Mouse (Mus musculus): ENCODE results near the gene Anp32a. TPM values are rescaled to one million over a fixed set of nuclear protein-coding genes. Genes with fewer than 3 reads are reported as not detected.
A peak's percentile ranks its signal among the peaks of the same experiment; 100 is the strongest.

Gene Anp32a
- polyA plus RNA-seq, 1 experiment from 2014 or later = 107 TPM

DNA sequence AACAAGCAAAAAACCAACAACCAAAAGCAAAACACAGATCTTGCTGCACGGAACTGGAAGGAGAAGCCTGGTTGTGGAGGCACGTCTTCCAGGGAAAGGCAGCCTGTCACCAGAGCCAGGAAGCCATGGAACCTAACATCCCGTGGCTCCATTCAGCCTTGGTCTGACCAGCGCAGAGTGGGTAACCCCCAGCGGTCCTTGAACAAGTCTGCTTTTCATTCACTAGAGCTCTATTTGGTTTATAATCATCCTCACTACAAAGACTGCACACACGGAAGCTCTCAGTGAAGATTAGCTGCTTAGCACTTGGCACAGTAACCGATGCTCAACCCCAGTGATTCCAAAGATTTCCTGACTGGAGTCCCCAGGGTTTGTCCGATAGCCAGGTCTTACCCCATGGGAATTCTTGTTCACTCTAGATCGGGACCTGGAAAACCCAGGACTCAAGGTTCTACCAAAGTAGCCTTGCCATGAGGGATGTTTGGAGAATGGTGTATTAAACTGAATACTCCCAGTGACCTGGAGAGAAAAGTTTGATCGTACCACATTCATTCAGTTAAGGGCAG is 41.5 kb downstream of the Anp32a start:
- Histone ChIP-seq H3K9me3 (replicated peaks; ENCODE audit: control insufficient read depth, low read length, poor library complexity, severe bottlenecking) (no peaks in the 10 kb centered on the region), H3K4me2 (ENCODE audit: low read length) (no peak overlapping the region), H3K4me1 (ENCODE audit: control insufficient read depth, insufficient read depth, low read length) (no peaks in the 10 kb centered on the region), H3K4me3 (ENCODE audit: low read depth, low read length) (no peak overlapping the region), H3K27me3 (ENCODE audit: control insufficient read depth, insufficient read depth, low read depth, low read length) (no peaks in the 10 kb centered on the region), H3K36me3 (ENCODE audit: control insufficient read depth, insufficient read depth, low read length) (peaks cover 13% of the 10 kb centered on the region), H3K27ac (ENCODE audit: low read length) (0 out of 2 replicates have a peak overlapping the region, but pooled peaks have one; percentile 3), H3K9ac (ENCODE audit: low read depth, low read length) (no peak overlapping the region)
- no peak for ATAC-seq
- WGBS = 55% methylated on average over 10 of the region's 10 CpGs

DNA sequence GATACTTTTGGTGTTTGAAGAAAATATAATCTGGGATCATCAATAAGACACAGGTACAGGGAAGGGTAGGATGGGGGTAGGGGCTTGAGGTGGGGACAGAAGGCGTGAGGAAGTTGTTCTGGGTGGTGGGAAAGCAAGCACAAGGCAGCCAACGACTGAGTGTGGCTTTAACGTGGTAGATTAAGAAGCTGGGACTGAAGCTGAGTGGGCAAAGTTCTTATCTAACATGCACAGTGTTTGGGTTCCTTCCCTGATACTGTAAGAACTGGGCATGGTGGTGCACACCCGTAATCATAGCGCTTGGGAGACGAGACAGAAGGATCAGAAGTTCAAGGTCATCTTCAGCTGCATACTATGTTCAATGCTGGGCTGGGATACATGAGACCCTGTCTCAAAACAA is 44.0 kb downstream of the Anp32a start:
- no peak overlapping the region for H3K4me2 ChIP-seq (ENCODE audit: low read length)
- no peak for ATAC-seq
- peaks cover 1% of the 10 kb centered on the region; the same call in 1 of the 2 replicates for H3K36me3 ChIP-seq (ENCODE audit: control insufficient read depth, insufficient read depth, low read length)
- no peaks in the 10 kb centered on the region for H3K4me1 ChIP-seq (ENCODE audit: control insufficient read depth, insufficient read depth, low read length)
- no peak overlapping the region for H3K4me3 ChIP-seq (ENCODE audit: low read depth, low read length)
- H3K27ac ChIP-seq (ENCODE audit: low read length) = no peak overlapping the region
- H3K27me3 ChIP-seq (ENCODE audit: control insufficient read depth, insufficient read depth, low read depth, low read length) = no peaks in the 10 kb centered on the region
- no peaks in the 10 kb centered on the region for H3K9me3 ChIP-seq (replicated peaks; ENCODE audit: control insufficient read depth, low read length, poor library complexity, severe bottlenecking)
- WGBS = 90% methylated on average over 6 of the region's 6 CpGs
- no peak overlapping the region for H3K9ac ChIP-seq (ENCODE audit: low read depth, low read length)

DNA sequence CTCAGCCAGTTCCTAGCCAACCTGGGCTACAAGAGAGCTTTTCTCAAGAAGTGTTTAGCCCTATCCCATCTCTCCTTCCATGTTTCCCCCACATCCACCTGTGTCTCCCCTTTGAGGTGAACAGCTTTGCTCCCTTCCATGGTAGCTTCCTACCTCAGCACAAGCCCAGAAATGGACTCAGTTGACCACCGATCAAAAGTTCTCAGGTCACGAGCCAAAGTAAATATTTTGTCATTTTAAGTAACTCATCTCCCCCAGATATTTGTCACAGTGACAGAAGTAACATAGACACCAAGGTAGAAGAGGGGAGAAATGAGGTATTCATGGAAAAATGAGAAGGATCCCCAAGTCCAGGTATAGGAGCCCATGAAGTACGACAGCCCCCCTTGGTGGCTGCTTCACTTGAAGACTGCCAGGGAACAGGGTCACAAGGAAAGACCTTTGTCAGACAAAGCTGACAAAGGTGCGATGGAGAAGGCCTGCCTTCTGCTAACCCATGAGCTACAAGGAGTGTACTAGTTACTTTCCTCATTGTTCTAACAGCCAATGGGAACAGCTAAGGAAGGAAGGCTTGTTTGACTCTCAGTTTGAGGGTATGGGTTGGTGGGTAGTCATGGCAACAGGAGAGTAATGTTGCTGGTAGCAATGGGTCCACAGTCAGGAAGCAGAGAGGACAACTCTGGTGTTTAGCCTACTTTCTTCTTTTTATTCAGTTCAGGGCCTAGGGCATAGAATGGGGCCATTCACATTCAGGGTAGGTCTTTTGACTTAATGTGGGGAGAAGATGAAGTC is 44.8 kb downstream of the Anp32a start:
- Histone ChIP-seq H3K4me1 (ENCODE audit: control insufficient read depth, insufficient read depth, low read length) (no peaks in the 10 kb centered on the region), H3K4me3 (ENCODE audit: low read depth, low read length) (no peak overlapping the region), H3K9me3 (replicated peaks; ENCODE audit: control insufficient read depth, low read length, poor library complexity, severe bottlenecking) (no peaks in the 10 kb centered on the region), H3K36me3 (ENCODE audit: control insufficient read depth, insufficient read depth, low read length) (no peaks in the 10 kb centered on the region), H3K4me2 (ENCODE audit: low read length) (no peak overlapping the region), H3K27ac (ENCODE audit: low read length) (no peak overlapping the region), H3K27me3 (ENCODE audit: control insufficient read depth, insufficient read depth, low read depth, low read length) (no peaks in the 10 kb centered on the region), H3K9ac (ENCODE audit: low read depth, low read length) (no peak overlapping the region)
- no peak for ATAC-seq
- WGBS = 84% methylated on average over 4 of the region's 4 CpGs

DNA sequence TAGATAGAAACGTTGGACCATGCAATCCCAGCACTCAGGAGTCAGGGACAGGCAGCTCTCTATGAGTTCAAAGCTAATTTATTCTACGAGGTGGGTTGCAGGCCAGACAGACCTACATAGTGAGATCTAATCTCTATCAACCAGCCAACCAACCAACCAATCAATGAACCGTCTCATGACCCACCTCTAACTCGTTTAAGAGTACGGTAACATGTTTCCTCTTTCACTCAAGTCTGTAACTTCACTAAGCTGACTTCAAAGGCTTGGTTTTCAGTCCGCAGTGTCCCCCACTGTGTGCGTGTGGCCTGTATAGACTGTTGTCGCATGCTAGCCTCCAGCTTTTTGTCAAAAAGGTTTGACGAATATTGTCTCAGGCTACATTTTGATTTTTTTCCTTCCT is 48.6 kb downstream of the Anp32a start:
- Histone ChIP-seq H3K4me3 (ENCODE audit: low read depth, low read length) (no peak overlapping the region), H3K27me3 (ENCODE audit: control insufficient read depth, insufficient read depth, low read depth, low read length) (no peaks in the 10 kb centered on the region), H3K9ac (ENCODE audit: low read depth, low read length) (no peak overlapping the region), H3K36me3 (ENCODE audit: control insufficient read depth, insufficient read depth, low read length) (no peaks in the 10 kb centered on the region), H3K4me1 (ENCODE audit: control insufficient read depth, insufficient read depth, low read length) (no peaks in the 10 kb centered on the region; the same call in 1 of the 2 replicates), H3K27ac (ENCODE audit: low read length) (no peak overlapping the region), H3K4me2 (ENCODE audit: low read length) (no peak overlapping the region), H3K9me3 (replicated peaks; ENCODE audit: control insufficient read depth, low read length, poor library complexity, severe bottlenecking) (no peaks in the 10 kb centered on the region)
- 50% methylated on average over 9 of the region's 9 CpGs for WGBS
- no peak for ATAC-seq

DNA sequence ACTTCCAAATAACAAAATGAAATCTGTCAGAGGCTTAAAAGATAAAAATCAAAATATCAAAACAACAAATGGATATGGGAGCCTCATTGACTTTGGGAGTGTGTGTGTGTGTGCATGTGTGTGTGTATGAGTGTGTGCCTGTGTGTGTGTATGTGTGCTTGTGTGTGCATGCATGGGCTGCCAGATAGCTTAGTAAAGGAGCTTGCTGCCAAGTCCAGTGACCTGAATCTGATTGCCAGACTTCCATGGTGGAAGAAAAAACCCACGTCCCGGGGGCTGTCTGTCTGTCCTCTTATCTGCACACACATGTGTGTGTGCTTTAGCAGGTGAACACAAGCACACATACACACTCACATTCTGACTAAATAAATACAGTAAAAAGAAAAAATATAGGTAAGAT is 52.4 kb downstream of the Anp32a start:
- no peaks in the 10 kb centered on the region for H3K27me3 ChIP-seq (ENCODE audit: control insufficient read depth, insufficient read depth, low read depth, low read length)
- no peak for ATAC-seq

DNA sequence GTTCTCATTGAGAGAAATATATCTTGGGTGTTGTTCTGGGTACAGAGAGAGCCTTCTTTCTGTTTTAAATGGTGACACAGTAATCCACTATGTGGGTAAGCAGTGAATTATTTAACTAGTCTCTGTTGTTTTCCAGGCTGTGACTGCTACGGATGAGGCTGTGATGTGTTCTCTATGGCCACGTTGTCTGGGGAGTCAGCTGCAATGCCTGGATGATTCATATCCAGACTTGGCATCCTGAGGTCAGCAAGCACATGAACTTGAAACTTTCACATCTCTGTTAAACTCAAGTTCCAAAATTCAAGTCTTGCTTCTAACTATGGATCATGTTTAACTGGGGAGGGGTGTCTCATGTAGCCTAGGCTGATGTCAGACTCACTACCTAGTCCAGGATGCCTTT is 53.1 kb downstream of the Anp32a start:
- H3K4me2 ChIP-seq (ENCODE audit: low read length) = no peak overlapping the region
- no peak overlapping the region for H3K4me3 ChIP-seq (ENCODE audit: low read depth, low read length)
- no peak for ATAC-seq
- H3K9me3 ChIP-seq (replicated peaks; ENCODE audit: control insufficient read depth, low read length, poor library complexity, severe bottlenecking) = no peaks in the 10 kb centered on the region
- H3K27me3 ChIP-seq (ENCODE audit: control insufficient read depth, insufficient read depth, low read depth, low read length) = no peaks in the 10 kb centered on the region
- 73% methylated on average over 2 of the region's 2 CpGs for WGBS
- H3K4me1 ChIP-seq (ENCODE audit: control insufficient read depth, insufficient read depth, low read length) = no peaks in the 10 kb centered on the region; the same call in 1 of the 2 replicates
- no peaks in the 10 kb centered on the region for H3K36me3 ChIP-seq (ENCODE audit: control insufficient read depth, insufficient read depth, low read length)
- H3K9ac ChIP-seq (ENCODE audit: low read depth, low read length) = no peak overlapping the region
- H3K27ac ChIP-seq (ENCODE audit: low read length) = no peak overlapping the region

More for the DNA sequence above, 52.4 kb downstream of the Anp32a start:
- Histone ChIP-seq H3K4me2 (ENCODE audit: low read length) (no peak overlapping the region), H3K36me3 (ENCODE audit: control insufficient read depth, insufficient read depth, low read length) (no peaks in the 10 kb centered on the region), H3K27ac (ENCODE audit: low read length) (no peak overlapping the region), H3K4me3 (ENCODE audit: low read depth, low read length) (no peak overlapping the region), H3K4me1 (ENCODE audit: control insufficient read depth, insufficient read depth, low read length) (no peaks in the 10 kb centered on the region; the same call in 1 of the 2 replicates), H3K9me3 (replicated peaks; ENCODE audit: control insufficient read depth, low read length, poor library complexity, severe bottlenecking) (no peaks in the 10 kb centered on the region), H3K9ac (ENCODE audit: low read depth, low read length) (no peak overlapping the region)
- WGBS = 85% methylated on average over 2 of the region's 2 CpGs

DNA sequence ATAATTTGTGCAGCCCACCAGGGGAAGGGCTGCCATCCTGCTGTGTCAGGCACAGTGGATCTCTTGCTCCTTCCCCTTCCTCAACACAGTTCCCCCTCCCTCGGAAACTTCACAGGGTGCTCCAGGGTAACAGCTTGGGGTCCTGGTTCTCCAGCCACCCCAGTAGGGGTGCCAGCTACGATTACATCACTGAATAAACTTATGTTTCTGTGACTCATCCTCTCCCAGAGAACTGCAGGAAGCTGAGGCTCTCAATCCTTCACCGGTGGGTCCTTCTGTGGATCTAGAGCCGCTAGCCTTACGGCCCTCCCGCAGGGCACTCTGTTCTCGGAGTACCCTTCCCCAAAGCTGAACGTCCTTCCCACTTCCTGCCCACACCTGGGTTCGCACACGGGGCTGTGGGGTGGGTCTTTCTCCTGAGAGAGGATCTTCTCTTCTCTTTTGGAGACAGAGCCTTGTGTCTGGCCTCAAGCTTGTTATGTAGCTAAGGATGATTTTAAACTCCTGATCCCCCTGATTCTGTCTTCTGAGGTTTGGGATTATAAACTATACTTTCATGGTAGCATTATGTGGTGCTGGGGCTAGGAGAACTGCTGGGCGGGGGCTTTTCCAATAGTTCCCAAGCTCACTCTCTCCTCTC is 59.6 kb downstream of the Anp32a start:
- ATAC-seq = no peak
- Histone ChIP-seq H3K27ac (ENCODE audit: low read length) (no peak overlapping the region), H3K9me3 (replicated peaks; ENCODE audit: control insufficient read depth, low read length, poor library complexity, severe bottlenecking) (no peaks in the 10 kb centered on the region), H3K4me1 (ENCODE audit: control insufficient read depth, insufficient read depth, low read length) (no peaks in the 10 kb centered on the region), H3K4me2 (ENCODE audit: low read length) (no peak overlapping the region), H3K9ac (ENCODE audit: low read depth, low read length) (no peak overlapping the region), H3K27me3 (ENCODE audit: control insufficient read depth, insufficient read depth, low read depth, low read length) (no peaks in the 10 kb centered on the region), H3K36me3 (ENCODE audit: control insufficient read depth, insufficient read depth, low read length) (no peaks in the 10 kb centered on the region), H3K4me3 (ENCODE audit: low read depth, low read length) (no peak overlapping the region)
- WGBS = 69% methylated on average over 11 of the region's 11 CpGs

DNA sequence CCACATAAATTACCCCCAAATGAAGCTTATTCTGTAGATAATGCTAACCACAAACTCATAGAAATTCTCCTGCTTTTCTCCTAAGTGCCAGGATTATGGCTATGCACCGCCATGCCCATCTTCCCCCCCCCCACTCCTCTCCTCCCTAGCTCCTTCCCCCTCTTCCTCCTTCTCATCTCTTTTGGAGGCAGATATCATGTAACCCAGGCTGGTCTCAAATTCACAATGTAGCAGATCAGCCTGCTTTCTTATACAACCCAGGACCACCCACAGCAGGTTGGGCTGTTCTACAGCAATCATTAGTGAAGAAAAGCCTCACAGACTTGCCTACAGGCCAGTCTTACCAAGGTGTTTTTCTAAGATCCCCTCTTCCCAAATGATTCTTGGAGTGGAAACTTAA is 60.5 kb downstream of the Anp32a start:
- no peak overlapping the region for H3K4me3 ChIP-seq (ENCODE audit: low read depth, low read length)
- no peaks in the 10 kb centered on the region for H3K9me3 ChIP-seq (replicated peaks; ENCODE audit: control insufficient read depth, low read length, poor library complexity, severe bottlenecking)
- no peaks in the 10 kb centered on the region for H3K4me1 ChIP-seq (ENCODE audit: control insufficient read depth, insufficient read depth, low read length)
- no peak overlapping the region for H3K4me2 ChIP-seq (ENCODE audit: low read length)
- 78% methylated on average over 1 of the region's 1 CpGs for WGBS
- H3K9ac ChIP-seq (ENCODE audit: low read depth, low read length) = no peak overlapping the region
- no peaks in the 10 kb centered on the region for H3K36me3 ChIP-seq (ENCODE audit: control insufficient read depth, insufficient read depth, low read length)
- no peak overlapping the region for H3K27ac ChIP-seq (ENCODE audit: low read length)
- ATAC-seq = no peak
- no peaks in the 10 kb centered on the region for H3K27me3 ChIP-seq (ENCODE audit: control insufficient read depth, insufficient read depth, low read depth, low read length)

DNA sequence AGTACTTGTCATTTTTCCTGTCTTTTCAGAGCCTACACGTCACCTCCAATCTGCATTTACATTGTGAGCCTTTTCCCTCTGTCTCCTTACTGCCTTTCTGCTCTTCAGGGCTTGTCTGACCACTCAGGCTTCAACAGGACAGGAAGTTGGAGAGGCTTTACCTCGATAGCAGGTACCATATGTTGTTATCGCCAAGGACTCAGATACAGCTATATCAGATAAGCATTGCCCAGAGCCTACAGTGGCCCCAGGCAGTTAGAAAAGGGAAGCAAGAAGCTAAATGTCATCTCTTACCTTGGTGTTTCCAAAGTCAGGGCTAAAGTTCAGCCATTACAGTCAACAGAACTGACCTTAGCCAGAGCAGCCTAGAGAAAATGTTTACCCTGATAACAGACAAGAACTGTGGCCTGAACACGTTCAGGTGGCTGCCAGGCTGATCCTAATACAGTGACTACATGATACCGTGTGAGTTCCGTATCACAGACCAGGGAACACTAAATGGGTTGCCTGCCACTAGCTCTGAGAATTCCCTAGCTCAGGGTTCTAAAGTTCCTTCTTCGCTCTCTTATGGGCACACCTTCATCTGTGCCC is 65.4 kb downstream of the Anp32a start:
- Histone ChIP-seq H3K9ac (ENCODE audit: low read depth, low read length) (no peak overlapping the region), H3K4me3 (ENCODE audit: low read depth, low read length) (no peak overlapping the region), H3K4me2 (ENCODE audit: low read length) (no peak overlapping the region), H3K27ac (ENCODE audit: low read length) (no peak overlapping the region), H3K36me3 (ENCODE audit: control insufficient read depth, insufficient read depth, low read length) (no peaks in the 10 kb centered on the region), H3K9me3 (replicated peaks; ENCODE audit: control insufficient read depth, low read length, poor library complexity, severe bottlenecking) (no peaks in the 10 kb centered on the region), H3K4me1 (ENCODE audit: control insufficient read depth, insufficient read depth, low read length) (no peaks in the 10 kb centered on the region), H3K27me3 (ENCODE audit: control insufficient read depth, insufficient read depth, low read depth, low read length) (no peaks in the 10 kb centered on the region)
- ATAC-seq = no peak
- 88% methylated on average over 7 of the region's 7 CpGs for WGBS
